Mouse (Mus musculus) intestine, postnatal 0 days (tissue): ENCODE data around the gene Chpt1. TPM values are rescaled to one million over a fixed set of nuclear protein-coding genes. Genes with fewer than 3 reads are reported as not detected.

Experiments used
- ATAC-seq: fragments of 200-750 bp; cut with Nextera tagmentation; 2 replicates; pipeline ENCODE4 v1.8.0; 2017; ENCODE audit warnings: mild to moderate bottlenecking, moderate TSS enrichment, moderate library complexity
- H3K27ac ChIP-seq: fragments of 300-500 bp; sonication (generic); 2 replicates; pipeline ENCODE4 v1.5.1; 2014; ENCODE audit warnings: mild to moderate bottlenecking, low read depth, low read length, moderate library complexity
- H3K27me3 ChIP-seq: fragments of 300-500 bp; sonication (generic); replicated peaks from 2 replicates; pipeline ENCODE4 v1.6.1; 2014; ENCODE audit warnings: low read length, mixed read lengths; ENCODE audit not compliant: control insufficient read depth, insufficient read depth
- H3K36me3 ChIP-seq: fragments of 300-500 bp; sonication (generic); 2 replicates; pipeline ENCODE4 v1.6.1; 2014; ENCODE audit warnings: mild to moderate bottlenecking, moderate library complexity; ENCODE audit not compliant: control insufficient read depth, insufficient read depth
- H3K4me1 ChIP-seq: fragments of 300-500 bp; sonication (generic); replicated peaks from 2 replicates; pipeline ENCODE4 v1.6.1; 2014; ENCODE audit warnings: antibody characterized with exemption, low read length, mixed read lengths; ENCODE audit not compliant: control insufficient read depth, insufficient read depth
- H3K4me2 ChIP-seq: fragments of 300-500 bp; sonication (generic); replicated peaks from 2 replicates; pipeline ENCODE4 v1.6.1; 2014; ENCODE audit warnings: low read depth, mild to moderate bottlenecking, moderate library complexity
- H3K4me3 ChIP-seq: fragments of 300-500 bp; sonication (generic); 2 replicates; pipeline ENCODE4 v1.5.1; 2014; ENCODE audit warnings: low read depth, low read length
- H3K9ac ChIP-seq: fragments of 300-500 bp; sonication (generic); 2 replicates; pipeline ENCODE4 v1.6.1; 2014; ENCODE audit warnings: mild to moderate bottlenecking, low read depth, low read length
- H3K9me3 ChIP-seq: fragments of 300-500 bp; sonication (generic); 2 replicates; pipeline ENCODE4 v1.6.1; 2016; ENCODE audit warnings: mixed run types; ENCODE audit not compliant: control insufficient read depth
- CTCF ChIP-seq: sonication (generic); IDR thresholded peaks from 2 replicates; pipeline ENCODE4 v1.5.1; 2016; ENCODE audit warnings: low read depth, mild to moderate bottlenecking, control low read depth, antibody characterized with exemption, moderate library complexity
- WGBS: fragments of 180-500 bp; shearing (Covaris S2); extraction: QIAGEN DNeasy Blood & Tissue Kit; methylation state at CpG from one replicate; pipeline ENCODE4 v1.1.7; 2014; 5-methylcytosine and 5-hydroxymethylcytosine counted together
- polyA plus RNA-seq: library from polyadenylated mRNA; unstranded; fragments of >200 nt; fragmentation: Nextera tagmentation; extraction: Ambion mirVana; gene quantifications from 2 replicates; pipeline ENCODE4 v1.2.1, GENCODE M21; 2015

Chpt1 gene
- polyA plus RNA-seq, 1 experiment from 2014 or later: 631 TPM

DNA sequence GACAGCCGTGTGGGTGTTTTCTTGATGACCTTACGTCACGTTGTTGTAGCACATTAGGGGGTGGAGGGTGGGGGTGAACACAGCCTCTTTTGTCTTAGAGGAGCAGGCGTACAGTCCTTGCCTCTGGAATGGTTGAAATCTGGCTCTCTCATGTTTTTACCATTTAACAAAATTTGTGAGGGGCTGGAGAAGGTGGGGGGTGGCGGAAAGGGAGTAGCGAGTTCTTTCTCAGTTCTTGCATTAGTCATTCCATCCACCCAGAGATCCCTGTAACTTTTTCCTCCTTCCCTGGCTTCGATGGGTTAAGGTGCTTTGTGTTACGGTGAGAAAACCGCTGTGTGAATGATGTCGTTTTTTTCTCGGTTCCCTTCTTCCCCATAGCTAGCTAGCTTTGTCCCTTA lies 83.7 kb downstream of the Chpt1 start:
- H3K27ac ChIP-seq: no peak overlapping the region
- no peak overlapping the region for H3K4me2 ChIP-seq
- no peak for TF ChIP-seq CTCF
- H3K9me3 ChIP-seq: no peaks in the 10 kb centered on the region
- H3K36me3 ChIP-seq: peaks cover 48% of the 10 kb centered on the region
- no peak for ATAC-seq
- H3K27me3 ChIP-seq: no peaks in the 10 kb centered on the region
- H3K9ac ChIP-seq: no peak overlapping the region
- no peak overlapping the region for H3K4me3 ChIP-seq
- WGBS: 81% methylated on average over 11 of the region's 11 CpGs
- no peaks in the 10 kb centered on the region for H3K4me1 ChIP-seq

DNA sequence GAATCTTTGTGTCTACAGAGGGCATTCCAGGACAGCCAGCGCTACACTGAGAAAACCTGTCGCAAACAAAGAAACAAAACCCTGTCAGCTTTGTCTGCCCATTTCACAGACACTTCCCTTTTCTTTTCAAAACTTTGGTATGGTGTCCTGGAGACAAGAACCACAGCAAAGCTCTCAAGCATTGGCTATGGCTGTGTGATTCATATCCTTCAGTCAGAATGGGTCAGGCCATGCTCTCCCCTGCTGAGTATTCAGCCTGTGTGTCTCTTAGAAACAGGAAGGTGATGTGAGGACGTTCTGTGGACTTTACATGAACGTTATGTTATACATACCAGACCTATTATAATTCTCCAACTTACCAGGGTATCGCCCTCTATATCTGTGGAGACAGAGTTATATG lies 86.2 kb downstream of the Chpt1 start:
- 88% methylated on average over 5 of the region's 5 CpGs for WGBS
- ATAC-seq: no peak
- no peaks in the 10 kb centered on the region for H3K27me3 ChIP-seq
- no peak overlapping the region for H3K4me3 ChIP-seq
- no peak overlapping the region for H3K27ac ChIP-seq
- H3K36me3 ChIP-seq: peaks cover 47% of the 10 kb centered on the region
- no peaks in the 10 kb centered on the region for H3K4me1 ChIP-seq
- H3K9ac ChIP-seq: no peak overlapping the region
- no peak overlapping the region for H3K4me2 ChIP-seq
- no peaks in the 10 kb centered on the region for H3K9me3 ChIP-seq
- no peak for TF ChIP-seq CTCF

DNA sequence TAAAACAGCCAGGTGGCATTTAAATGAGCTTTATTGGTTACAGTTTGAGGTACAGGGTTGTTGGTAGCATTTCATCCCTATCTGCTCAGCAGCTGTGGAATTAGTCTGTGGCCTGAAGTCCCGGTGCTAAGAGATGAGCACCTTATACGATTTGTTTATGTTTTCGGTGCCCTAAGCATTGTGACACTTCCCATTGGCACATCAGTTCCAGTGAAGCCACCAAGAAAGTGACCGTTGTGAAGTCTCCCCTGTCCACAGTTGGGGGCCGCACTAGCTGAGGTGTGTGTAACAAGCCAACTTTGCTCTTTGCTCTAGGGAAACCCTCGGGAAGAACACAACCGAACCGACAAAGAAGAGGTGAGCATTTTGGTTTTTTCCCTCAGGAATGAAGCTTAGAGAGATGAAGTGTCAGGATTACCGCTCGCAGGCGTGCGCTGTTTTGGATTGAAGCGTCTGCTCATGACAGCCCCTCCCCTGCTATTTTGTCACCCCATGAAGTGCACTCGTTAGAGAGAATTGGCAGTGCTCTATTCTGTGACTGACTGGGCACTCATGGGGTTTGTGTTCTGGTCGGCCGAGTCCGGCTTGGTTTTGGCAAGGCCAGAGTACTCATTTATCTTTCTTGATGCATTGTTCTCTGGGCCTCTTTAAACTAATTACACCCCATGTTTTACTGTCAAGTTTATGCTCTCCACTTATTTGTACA lies 91.4 kb downstream of the Chpt1 start:
- Histone ChIP-seq H3K36me3 (peaks cover 17% of the 10 kb centered on the region), H3K4me2 (no peak overlapping the region), H3K4me3 (no peak overlapping the region), H3K9me3 (no peaks in the 10 kb centered on the region), H3K9ac (no peak overlapping the region), H3K27ac (no peak overlapping the region), H3K27me3 (no peaks in the 10 kb centered on the region), H3K4me1 (no peaks in the 10 kb centered on the region)
- no peak for ATAC-seq
- 78% methylated on average over 17 of the region's 17 CpGs for WGBS
- TF ChIP-seq CTCF: no peak

DNA sequence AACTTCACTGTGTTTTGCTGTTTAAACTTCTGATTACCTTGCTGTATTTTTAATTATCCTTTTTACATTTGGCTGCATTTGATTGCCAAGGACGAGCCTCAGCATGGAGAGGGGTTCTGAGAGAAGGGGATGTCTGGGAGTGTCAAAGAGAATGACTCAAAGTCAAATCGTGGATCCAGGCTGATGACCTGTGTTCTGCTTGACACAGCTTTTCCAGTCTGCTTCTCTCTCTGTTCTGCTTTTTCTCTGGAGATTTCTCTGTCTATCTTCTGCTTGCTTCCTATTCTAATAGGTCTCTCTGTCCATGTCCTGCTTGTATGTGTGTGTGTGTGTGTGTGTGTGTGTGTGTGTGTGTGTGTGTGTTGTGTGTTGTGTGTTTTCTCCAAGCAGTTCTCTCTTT lies 94.1 kb downstream of the Chpt1 start:
- Histone ChIP-seq H3K4me1 (no peaks in the 10 kb centered on the region), H3K4me2 (no peak overlapping the region), H3K36me3 (peaks cover 6% of the 10 kb centered on the region; the same call in 1 of the 2 replicates), H3K27me3 (no peaks in the 10 kb centered on the region), H3K4me3 (no peak overlapping the region), H3K9ac (no peak overlapping the region), H3K9me3 (no peaks in the 10 kb centered on the region), H3K27ac (no peak overlapping the region)
- no peak for ATAC-seq
- WGBS: 60% methylated on average over 2 of the region's 2 CpGs
- no peak for TF ChIP-seq CTCF

DNA sequence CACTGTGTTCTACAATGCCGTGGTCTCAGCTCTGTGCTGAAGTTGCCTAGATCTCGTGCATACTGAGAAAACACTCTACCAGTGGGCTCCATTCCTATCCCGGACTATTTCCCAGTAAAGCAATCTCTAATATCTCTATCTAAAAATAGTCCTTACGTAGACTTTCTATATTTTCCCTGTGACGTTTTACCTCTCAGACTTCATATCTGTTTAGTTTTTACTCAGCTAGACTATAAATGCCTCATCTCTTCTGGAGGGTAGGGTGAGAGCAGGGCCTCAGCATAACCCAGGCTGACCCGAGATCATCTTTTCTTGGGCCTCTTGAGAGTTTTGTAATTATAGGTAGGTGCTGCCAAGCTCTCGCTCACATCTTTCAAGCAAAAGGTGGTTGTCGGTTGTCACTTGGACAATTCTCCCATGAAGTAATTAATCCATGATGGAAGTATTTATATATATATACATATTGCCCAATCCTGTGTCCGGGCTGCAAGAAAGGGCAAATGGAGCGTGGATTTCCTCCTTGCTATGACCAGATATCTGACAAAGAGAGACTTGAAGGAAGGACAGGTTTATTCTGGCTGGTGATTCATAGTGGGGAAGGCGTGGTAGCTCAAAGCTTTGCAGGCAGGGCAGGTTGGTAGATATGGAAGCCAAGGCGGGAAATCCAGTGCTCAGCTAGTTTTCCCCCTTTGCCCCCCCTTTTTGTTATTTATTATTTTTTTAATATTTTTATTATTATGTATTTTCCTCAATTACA lies 95.8 kb downstream of the Chpt1 start:
- no peak for TF ChIP-seq CTCF
- H3K27ac ChIP-seq: no peak overlapping the region
- no peaks in the 10 kb centered on the region for H3K4me1 ChIP-seq
- WGBS: 63% methylated on average over 12 of the region's 12 CpGs
- no peaks in the 10 kb centered on the region for H3K36me3 ChIP-seq
- H3K9ac ChIP-seq: no peak overlapping the region
- no peak overlapping the region for H3K4me3 ChIP-seq
- ATAC-seq: no peak
- no peak overlapping the region for H3K4me2 ChIP-seq
- H3K27me3 ChIP-seq: no peaks in the 10 kb centered on the region
- no peaks in the 10 kb centered on the region for H3K9me3 ChIP-seq

DNA sequence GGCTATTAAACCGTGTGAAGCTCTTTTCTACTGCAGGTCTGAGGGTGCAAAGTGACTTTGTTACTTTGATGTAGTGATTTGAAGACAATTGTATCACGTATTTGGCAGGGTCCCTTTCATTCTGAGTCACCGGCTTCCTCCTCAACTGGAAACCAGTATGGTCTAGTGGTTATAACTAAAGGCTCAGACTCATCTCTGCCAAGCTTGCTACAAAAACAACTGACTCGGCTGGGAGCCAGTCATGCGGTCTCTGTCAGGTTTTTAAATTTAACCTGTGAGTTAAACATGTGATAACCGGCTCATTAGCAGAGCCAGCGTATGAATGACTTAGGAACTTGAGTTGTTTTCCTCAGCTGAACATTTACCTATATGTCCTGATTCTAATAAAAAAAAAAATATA lies 98.1 kb downstream of the Chpt1 start:
- Histone ChIP-seq H3K27ac (no peak overlapping the region), H3K9me3 (no peaks in the 10 kb centered on the region), H3K4me2 (no peak overlapping the region), H3K36me3 (no peaks in the 10 kb centered on the region), H3K9ac (no peak overlapping the region), H3K27me3 (no peaks in the 10 kb centered on the region), H3K4me3 (no peak overlapping the region), H3K4me1 (no peaks in the 10 kb centered on the region)
- 79% methylated on average over 7 of the region's 7 CpGs for WGBS
- no peak for ATAC-seq
- TF ChIP-seq CTCF: no peak
